Mouse (Mus musculus) cortical plate, adult 2 months (tissue): ENCODE data around the gene Fam178b.

Source experiments
- CTCF ChIP-seq: fragments of 200-500 bp; IDR thresholded peaks from 2 replicates; pipeline ENCODE4 v1.5.1; 2011; ENCODE audit warnings: mild to moderate bottlenecking, control low read depth, low read length; ENCODE audit not compliant: insufficient read depth; ENCODE audit errors: extremely low read depth
- POLR2A ChIP-seq: fragments of 200-500 bp; IDR thresholded peaks from 2 replicates; pipeline ENCODE4 v1.6.1; 2011; ENCODE audit warnings: mild to moderate bottlenecking, low read length, control low read depth; ENCODE audit not compliant: insufficient read depth; ENCODE audit errors: extremely low read depth

GRCm38 (mm10) chr1:36576991-36577675, 105.8 kb downstream of the Fam178b start:
- TF ChIP-seq CTCF (no peak), POLR2A (no peak)
